Mouse (Mus musculus): ENCODE data around the gene Dgkh.

GRCm38 (mm10) chr14:78662641-78663040 is 69.9 kb downstream of the Dgkh start:
- no peak for TF ChIP-seq CTCF (IDR thresholded peaks at IDR 0.05; ENCODE audit: control insufficient read depth, insufficient read depth, low read length)
- no peak for TF ChIP-seq POLR2A (IDR thresholded peaks at IDR 0.05; ENCODE audit: borderline replicate concordance, control insufficient read depth, low read depth, low read length)
